Mouse (Mus musculus) spleen, adult 18-20 months (tissue): ENCODE results near the gene Klre1.
"Not testable (repeated sequence)": the region's sequence is repeated elsewhere in the genome, so short reads cannot be mapped to it uniquely, and the experiment has no call there.

Experiments used
- DNase-seq, 2 experiments: peaks; one replicate each; pipeline ENCODE4 v3.0.0; 2022; ENCODE audit warnings: mixed read lengths in 2 of 2

The Klre1 gene

GRCm38 (mm10) chr6:129591508-129591907 is 13.8 kb downstream of the Klre1 start, which contains the start of gene Klrd1:
Klrd1 (plus strand) TSS chr6:129591782.
- DNase-seq = no peak

GRCm38 (mm10) chr6:129608372-129608771 is 30.7 kb downstream of the Klre1 start:
- DNase-seq = no peak

GRCm38 (mm10) chr6:129623735-129624134 is 46.0 kb downstream of the Klre1 start, which contains the start of gene Klrk1:
Klrk1 (minus strand) TSS chr6:129623864.
- DNase-seq = no peak

- DNase-seq = not testable (repeated sequence)
Observed at GRCm38 (mm10) chr6:129631046-129631445, 53.3 kb downstream of the Klre1 start.
